Mouse (Mus musculus) cerebellum, adult 11 months (tissue): ENCODE data around the gene Gm6401.
"Not testable (repeated sequence)": the region's sequence is repeated elsewhere in the genome, so short reads cannot be mapped to it uniquely, and the experiment has no call there.

Source experiments
- DNase-seq: peaks from one replicate; pipeline ENCODE4 v3.0.0; 2022

Gene Gm6401

GRCm38 (mm10) chr14:41967827-41968226 lies at the start of gene Gm6401:
Gm6401 (minus strand) TSS chr14:41967927.
- DNase-seq = not testable (repeated sequence)

GRCm38 (mm10) chr14:41983225-41983624 lies 15.5 kb upstream of the Gm6401 start, which contains the start of gene Gm3543:
Gm3543 (minus strand) TSS chr14:41983325.
- DNase-seq = not testable (repeated sequence)

- not testable (repeated sequence) for DNase-seq
Observed at GRCm38 (mm10) chr14:41968596-41968995, 869 bp upstream of the Gm6401 start.

GRCm38 (mm10) chr14:41964095-41964494 lies 3.6 kb downstream of the Gm6401 start:
- not testable (repeated sequence) for DNase-seq

- DNase-seq = not testable (repeated sequence)
Observed at GRCm38 (mm10) chr14:41943695-41944094, 24.0 kb downstream of the Gm6401 start, which contains the start of gene 1700024B05Rik. 1700024B05Rik (plus strand) TSS chr14:41943995.

GRCm38 (mm10) chr14:41924649-41925048 lies 43.1 kb downstream of the Gm6401 start, which contains the start of gene 1700049E17Rik1:
1700049E17Rik1 (plus strand) TSS chr14:41924949.
- DNase-seq = not testable (repeated sequence)
